Mouse (Mus musculus): ENCODE measurements at regions not wholly inside any gene's neighbourhood (a gene's known extent, or its start where the extent isn't known, plus 50 kb on each side); places are given as distances from the start of the nearest gene placed in this dataset.
A peak's percentile ranks its signal among the peaks of the same experiment; 100 is the strongest.

DNA sequence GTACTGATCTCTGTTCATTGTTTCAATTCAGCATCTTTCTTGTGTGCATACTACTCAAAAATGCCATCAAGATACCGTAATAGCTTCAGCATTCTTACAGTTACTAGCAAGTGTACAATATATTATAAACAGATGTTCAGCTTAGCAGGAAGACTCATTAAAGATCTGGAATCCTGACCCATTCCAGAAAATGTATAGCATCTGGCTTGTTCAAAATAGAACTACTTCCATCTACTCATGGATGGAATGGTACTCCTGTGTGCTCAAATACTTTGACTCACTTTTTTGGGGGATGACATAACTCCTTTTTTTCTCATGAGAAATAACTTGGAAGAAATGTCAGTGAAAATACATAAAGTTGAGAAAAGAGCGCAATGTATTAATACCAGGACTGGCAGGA lies 291.2 kb upstream of the Manea start:
- no peak for DNase-seq

DNA sequence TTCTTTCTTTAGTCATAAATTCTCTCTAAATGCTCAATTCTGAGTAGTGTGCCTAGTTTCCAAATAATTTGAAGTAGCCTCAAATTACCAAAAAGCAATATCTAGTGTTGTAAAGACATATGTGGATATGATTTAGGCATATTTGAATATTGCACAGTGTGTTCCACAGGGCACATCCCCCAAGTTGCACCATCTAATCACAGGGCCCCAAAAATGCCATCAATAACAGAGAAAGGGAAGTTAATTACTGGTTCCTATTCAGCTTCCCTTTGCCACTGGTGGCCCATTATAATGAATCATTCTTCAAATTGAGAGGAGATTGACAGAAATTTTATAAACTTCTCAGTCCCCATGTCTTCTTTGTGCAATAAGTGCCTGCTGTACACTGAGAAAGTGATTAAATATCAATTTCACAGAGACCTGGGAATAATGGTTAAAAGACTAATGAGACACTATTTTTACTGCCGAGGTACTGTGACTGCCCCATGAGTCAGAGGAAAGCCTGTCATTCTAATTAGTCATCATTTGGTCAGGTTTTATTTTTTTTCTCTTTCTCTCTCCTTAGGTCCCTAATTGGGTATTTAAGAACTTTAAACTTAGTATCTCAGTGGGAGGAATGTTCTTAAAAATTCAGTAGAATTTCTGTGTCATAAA lies 284.0 kb upstream of the Manea start:
- DNase-seq: no peak

DNA sequence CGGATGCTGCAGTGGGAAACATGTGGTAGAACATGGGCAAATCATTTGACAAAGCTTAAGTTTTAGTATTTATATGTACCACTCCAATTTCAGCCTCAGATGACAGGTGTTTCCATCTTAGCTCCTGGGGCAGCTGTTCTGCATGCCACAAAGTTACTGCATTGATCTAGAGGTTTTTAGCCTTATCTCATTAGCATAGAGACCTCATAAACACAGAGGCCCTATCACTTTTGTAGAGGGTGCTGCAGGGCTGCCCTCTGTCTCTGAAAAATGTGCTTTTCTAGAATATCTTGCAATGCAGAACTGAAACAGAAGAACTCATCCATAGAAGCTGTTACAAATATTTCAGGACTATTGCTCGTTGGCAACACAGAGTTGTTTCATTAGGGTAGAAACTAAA lies 283.0 kb upstream of the Manea start:
- DNase-seq: no peak

DNA sequence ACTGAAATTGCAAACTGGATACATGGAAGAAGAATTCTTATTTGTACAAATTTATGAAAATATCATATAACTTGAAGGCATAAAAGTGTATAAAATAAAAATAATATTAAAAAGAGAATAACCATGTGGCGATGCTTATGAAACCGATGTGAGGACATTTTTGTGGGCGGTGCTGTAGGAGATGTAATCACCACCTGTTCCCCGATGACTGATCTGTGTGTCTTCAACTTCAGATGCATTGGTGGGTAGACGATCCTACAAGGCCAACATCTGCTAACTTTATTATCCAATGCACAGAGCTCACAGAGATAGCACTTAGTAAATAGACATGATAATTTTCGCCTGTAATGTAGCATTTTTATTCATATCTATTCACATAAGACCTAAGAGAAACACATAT lies 281.1 kb upstream of the Manea start:
- no peak for DNase-seq

DNA sequence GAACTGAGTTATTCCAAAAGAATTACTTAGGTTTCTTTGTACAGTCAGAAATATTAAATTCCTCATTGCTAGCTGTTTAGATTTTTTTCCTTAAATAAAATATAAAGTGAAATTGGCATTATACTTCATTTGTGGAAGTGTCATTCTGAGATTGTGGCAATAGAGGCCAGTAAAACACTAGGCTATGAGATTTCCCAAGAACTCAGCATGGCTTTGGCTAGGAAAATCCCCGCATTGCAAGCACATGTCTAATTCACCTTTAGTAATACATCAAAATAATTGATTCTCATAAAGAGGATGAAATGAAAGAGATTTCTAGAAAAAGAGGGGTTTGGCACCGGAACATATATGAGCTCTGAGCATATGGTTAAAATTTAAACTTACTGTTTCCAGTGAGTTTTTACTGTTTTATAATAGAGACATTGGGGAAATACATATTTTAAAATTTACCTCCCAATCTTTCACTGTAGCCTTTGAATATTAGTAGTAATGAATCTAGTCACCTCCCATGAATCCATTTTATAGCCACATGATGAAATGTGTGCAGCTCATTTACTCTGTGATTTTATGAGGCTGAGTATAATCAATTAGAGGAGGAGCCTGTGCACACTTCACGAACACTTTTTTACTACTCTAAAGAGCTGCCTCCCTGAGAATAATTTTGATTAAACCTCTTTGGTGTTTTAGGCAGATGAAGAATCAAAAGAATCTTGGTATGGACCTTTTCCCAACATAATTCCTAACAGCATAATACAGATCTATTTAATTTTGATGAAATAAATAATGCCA lies 242.6 kb upstream of the Manea start:
- no peak for DNase-seq

DNA sequence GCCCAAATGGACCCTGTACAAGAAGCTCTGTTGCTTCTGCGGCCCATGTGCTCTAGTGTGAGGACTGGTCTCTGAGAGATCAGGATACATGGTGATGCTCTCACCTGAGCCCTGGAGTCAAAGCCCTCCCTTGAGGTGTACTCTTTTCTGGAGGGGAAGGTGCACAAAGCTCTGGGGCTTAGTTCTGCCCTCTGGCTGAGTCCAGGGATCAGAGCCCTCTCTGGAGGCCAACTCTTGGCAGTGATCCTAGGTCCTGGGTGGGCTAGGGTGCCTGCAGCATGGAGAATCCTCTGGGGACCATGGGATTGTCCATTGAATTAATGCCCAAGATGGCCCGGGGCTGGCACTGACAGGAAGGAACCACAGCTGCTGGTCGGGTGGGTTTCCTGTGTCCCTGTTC lies 209.0 kb upstream of the Manea start:
- no peak for DNase-seq

DNA sequence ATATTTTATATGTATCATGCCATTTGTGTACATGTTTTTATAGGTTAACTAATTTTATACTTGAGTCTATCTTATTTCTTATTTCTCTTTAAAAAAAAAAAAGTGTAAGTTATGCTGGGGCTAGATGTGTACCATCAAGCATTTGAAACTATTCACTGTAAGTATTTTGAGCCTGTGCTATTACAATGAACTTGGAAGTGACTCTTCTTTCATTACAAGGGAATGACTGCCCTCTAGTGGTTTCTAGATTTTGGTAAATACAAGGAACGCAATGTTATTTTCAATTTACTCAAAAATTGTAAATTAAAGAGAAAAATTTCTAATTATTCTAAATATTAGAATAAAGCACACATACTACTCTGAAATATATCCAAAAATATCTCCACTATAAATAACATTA lies 197.1 kb upstream of the Manea start:
- peak in 1 of 2 experiments; percentile 6 for DNase-seq

DNA sequence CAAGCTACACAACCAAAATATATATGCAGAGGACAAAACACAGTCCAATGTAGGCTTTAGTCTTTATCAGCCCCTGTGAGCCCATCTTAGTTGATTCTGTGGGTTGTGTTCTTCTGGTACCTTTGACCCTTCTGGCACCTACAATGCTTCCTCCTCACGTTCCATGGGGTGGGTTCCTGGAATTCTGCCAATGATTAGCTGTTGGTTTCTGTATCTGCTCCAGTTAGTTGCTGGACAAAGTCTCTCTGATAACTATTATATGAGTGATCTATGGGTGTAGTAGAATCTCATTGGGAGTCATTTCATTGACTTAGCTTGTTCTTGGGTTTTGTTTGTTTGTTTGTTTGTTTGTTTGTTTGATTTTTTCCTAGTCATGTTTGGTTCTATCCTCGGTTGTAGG lies 195.8 kb upstream of the Manea start:
- no peak for DNase-seq

DNA sequence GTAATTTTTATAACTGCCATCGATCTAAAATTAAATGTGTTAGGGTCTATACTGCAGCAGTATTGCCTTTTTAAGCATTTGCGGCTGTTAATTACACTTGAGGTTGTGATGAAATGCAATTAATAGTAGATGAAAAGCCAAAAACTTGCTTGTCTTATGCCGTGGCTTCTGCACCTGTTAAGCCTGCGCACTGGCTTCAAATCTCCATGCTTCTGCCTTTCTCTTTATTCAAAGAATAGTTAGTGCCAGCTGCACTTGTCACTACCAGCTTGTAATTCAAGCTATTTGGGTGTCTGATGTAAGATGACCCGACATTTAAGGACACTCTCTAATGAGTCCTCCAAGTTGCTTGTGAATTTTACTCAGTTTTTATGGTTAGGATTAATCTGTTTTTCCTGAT lies 161.3 kb upstream of the Manea start:
- DNase-seq: no peak

DNA sequence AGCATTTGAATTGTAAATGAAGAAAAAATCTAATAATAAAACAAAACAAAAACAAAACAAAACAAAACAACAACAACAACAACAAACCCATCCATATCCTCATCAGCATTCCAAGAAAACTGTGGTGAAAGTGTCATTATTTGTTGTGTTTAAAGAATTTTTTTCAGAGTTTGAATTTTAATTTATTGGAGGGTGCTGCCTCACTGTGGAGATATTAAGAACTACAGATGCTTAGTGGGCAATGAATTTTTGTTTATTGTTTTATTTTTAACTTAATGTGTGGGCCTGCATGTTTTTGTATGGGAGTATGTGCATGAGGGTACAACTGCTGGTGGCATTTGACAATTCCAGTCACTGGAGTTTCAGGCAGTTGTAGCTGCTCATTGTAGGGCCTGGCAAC lies 147.6 kb upstream of the Manea start:
- no peak for DNase-seq

DNA sequence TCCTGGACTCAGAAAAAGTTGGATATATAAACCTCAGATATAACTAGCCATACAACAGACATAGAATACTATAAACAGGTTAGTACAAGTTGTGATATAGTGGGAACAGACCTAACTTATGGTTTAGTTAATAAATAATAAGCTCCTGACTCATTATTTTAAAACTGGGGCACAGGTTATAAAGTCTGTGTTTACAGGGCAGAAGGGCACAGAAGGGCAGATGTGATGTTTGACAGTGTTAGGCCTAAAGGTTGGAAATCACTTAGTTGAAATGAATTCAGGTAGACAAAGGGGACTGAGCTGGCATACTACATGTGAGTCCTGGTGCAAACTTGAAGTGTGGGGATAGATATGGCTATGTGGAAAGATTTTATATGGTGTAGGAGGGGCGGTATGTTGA lies 128.2 kb upstream of the Manea start:
- DNase-seq: no peak

DNA sequence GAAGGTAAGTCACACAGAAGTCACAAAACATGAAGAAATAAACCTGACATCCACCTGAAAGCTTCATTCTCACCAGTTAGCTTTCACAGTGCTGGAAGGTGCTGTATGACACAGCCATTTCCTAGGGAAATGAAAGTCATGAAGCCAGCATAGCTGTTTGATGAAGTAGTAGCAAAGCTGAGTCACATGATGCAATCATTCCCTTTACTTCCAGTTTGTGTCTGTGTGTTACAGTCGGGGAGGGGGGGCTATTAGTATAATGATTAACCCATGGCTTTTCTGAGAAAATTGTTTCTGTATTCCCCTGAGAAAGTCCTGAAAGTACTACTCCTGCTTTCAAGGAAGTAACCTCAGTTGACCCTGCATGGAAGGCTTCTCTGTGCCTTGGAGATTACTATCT lies 94.8 kb upstream of the Manea start:
- DNase-seq: peak; percentile 5 to 51

DNA sequence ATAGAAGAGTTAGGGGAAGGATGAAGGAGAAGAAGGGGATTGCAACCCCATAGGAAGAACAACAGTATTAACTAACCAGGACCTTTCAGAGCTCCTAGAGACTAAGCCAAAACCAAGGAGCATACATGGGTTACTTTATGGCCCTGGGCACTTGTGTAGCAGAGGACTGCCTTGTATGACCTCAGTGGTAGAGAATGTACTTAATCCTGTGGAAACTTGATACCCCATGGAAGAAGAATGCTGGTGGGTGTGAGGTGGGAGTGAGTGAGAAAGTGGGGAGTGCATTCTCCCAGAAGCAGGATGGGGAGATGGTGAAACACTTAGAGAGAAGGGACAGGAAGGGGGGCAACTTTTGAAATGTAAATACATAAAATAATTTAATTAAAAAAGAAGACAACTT lies 75.4 kb upstream of the Manea start:
- no peak for DNase-seq

DNA sequence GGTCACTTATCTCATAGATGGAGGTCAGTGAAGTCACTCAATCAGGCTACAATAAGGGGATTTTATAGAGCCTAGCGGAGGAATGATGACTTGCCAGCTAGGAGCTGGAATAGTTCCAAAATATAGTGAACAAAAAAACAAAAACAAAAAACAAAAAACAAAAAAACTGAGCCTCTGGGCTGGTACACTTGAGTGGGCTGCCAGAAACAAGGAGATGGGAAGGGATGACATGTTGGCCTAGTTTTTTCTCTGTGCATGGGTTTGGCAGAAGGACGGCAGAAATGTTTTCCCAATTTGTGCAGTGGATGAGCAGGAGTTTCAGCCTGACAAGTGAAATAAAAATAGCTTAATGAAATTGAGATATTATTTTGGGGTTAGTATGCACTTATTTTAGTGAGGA lies 57.6 kb upstream of the Manea start:
- no peak for DNase-seq

DNA sequence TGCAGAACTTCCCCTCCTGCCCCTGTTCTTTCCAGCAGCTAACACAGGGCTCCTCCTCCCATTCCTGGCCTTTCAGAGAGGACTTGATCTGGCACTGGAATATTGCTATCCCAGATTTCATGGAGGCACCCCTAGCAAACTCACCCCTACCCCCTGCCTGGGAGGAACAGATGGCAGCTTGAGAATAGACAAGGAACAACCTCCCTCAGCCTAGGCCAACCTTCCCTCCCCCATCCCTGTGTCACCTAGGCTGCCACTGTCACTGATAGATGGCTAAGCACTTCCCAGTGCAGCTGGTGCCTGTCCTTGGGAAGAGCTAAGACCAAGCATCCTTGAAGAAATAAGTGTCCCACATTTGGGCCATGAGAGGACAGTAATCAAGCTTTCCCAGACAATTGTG lies 55.5 kb upstream of the Manea start:
- DNase-seq: no peak
